Mouse (Mus musculus): ENCODE data around the gene Fetub.

DNA sequence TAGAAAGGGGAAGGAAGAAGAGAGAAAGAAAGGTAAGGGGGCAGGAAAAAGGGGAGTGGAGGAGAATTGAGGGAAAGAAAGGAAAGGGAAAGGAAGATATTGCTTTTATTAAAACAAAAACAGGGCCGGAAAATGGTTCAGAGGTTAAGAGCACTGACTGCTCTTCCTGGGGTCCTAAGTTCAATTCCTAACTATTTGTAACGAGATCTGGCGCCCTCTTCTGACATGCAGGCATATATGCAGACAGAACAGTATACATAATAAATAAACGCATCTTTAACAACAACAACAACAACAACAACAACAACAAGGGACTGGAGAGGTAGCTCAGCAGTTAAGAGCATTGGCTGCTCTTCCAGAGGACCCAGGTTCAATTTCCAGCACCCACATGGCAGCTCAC lies 34.9 kb downstream of the Fetub start:
- no peak for TF ChIP-seq CTCF (IDR thresholded peaks at IDR 0.05; ENCODE audit: control insufficient read depth, insufficient read depth, low read length)
- TF ChIP-seq POLR2A (IDR thresholded peaks at IDR 0.05; ENCODE audit: borderline replicate concordance, control insufficient read depth, low read depth, low read length), result no peak
